Mouse (Mus musculus) forebrain, embryonic 16.5 days (tissue): ENCODE data around the gene Scube2. TPM values are rescaled to one million over a fixed set of nuclear protein-coding genes. Genes with fewer than 3 reads are reported as not detected.
A peak's percentile ranks its signal among the peaks of the same experiment; 100 is the strongest.

ENCODE experiments used
- ATAC-seq: fragments of 200-750 bp; cut with Nextera tagmentation; 2 replicates; pipeline ENCODE4 v1.8.0; 2017; ENCODE audit warnings: mild to moderate bottlenecking, moderate library complexity
- H3K27ac ChIP-seq: fragments of 300-500 bp; sonication (generic); 2 replicates; pipeline ENCODE4 v1.5.1; 2014; ENCODE audit warnings: low read length, control low read depth
- H3K27me3 ChIP-seq: fragments of 300-500 bp; sonication (generic); replicated peaks from 2 replicates; pipeline ENCODE4 v1.6.1; 2014; ENCODE audit warnings: low read length; ENCODE audit not compliant: control insufficient read depth, insufficient read depth
- H3K36me3 ChIP-seq: fragments of 300-500 bp; sonication (generic); 2 replicates; pipeline ENCODE4 v1.6.1; 2014; ENCODE audit not compliant: control insufficient read depth, insufficient read depth
- H3K4me1 ChIP-seq: fragments of 300-500 bp; sonication (generic); replicated peaks from 2 replicates; pipeline ENCODE4 v1.6.1; 2014; ENCODE audit warnings: low read length; ENCODE audit not compliant: control insufficient read depth, insufficient read depth
- H3K4me2 ChIP-seq: fragments of 300-500 bp; sonication (generic); 2 replicates; pipeline ENCODE4 v1.6.1; 2014; ENCODE audit warnings: mild to moderate bottlenecking, low read length, control low read depth
- H3K4me3 ChIP-seq: fragments of 300-500 bp; sonication (generic); replicated peaks from 2 replicates; pipeline ENCODE4 v1.5.1; 2014; ENCODE audit warnings: mild to moderate bottlenecking, low read length, control low read depth
- H3K9ac ChIP-seq: fragments of 300-500 bp; sonication (generic); replicated peaks from 2 replicates; pipeline ENCODE4 v1.6.1; 2014; ENCODE audit warnings: low read depth, low read length, control low read depth
- H3K9me3 ChIP-seq: fragments of 300-500 bp; sonication (generic); 2 replicates; pipeline ENCODE4 v1.6.1; 2016; ENCODE audit warnings: low read length; ENCODE audit not compliant: control insufficient read depth
- WGBS: fragments of 180-500 bp; shearing (Covaris S2); extraction: QIAGEN DNeasy Blood & Tissue Kit; methylation state at CpG from one replicate; pipeline ENCODE4 v1.1.7; 2014; 5-methylcytosine and 5-hydroxymethylcytosine counted together
- polyA plus RNA-seq: library from polyadenylated mRNA; unstranded; fragments of >200 nt; fragmentation: Nextera tagmentation; extraction: Ambion mirVana; gene quantifications from 2 replicates; pipeline ENCODE4 v1.2.1, GENCODE M21; 2015

Scube2 gene
- polyA plus RNA-seq, 1 experiment from 2014 or later = 0.70 TPM

GRCm38 (mm10) chr7:109767575-109768350 is 97.7 kb downstream of the Scube2 start:
- no peaks in the 10 kb centered on the region for H3K36me3 ChIP-seq
- no peak overlapping the region for H3K4me3 ChIP-seq
- H3K4me2 ChIP-seq = no peak overlapping the region
- H3K27ac ChIP-seq = no peak overlapping the region
- no peaks in the 10 kb centered on the region for H3K27me3 ChIP-seq
- WGBS = 86% methylated on average over 7 of the region's 7 CpGs
- H3K9ac ChIP-seq = no peak overlapping the region
- H3K4me1 ChIP-seq = no peaks in the 10 kb centered on the region
- ATAC-seq = no peak
- no peaks in the 10 kb centered on the region for H3K9me3 ChIP-seq

- 0 out of 2 replicates have a peak overlapping the region, but pooled peaks have one; percentile 46 for H3K27ac ChIP-seq
- ATAC-seq = peak; percentile 77
- H3K36me3 ChIP-seq = no peaks in the 10 kb centered on the region
- whole genome bisulfite sequencing = 27% methylated on average over 2 of the region's 2 CpGs
- H3K9me3 ChIP-seq = no peaks in the 10 kb centered on the region
- no peak overlapping the region for H3K4me3 ChIP-seq
- no peaks in the 10 kb centered on the region for H3K4me1 ChIP-seq
- no peak overlapping the region for H3K4me2 ChIP-seq
- H3K9ac ChIP-seq = no peak overlapping the region
- H3K27me3 ChIP-seq = no peaks in the 10 kb centered on the region
These were observed 101.5 kb downstream of the Scube2 start for GRCm38 (mm10) chr7:109764009-109764408.

GRCm38 (mm10) chr7:109756291-109756690 is 109.2 kb downstream of the Scube2 start:
- ATAC-seq = no peak
- H3K36me3 ChIP-seq = no peaks in the 10 kb centered on the region
- WGBS = 91% methylated on average over 3 of the region's 3 CpGs

GRCm38 (mm10) chr7:109754034-109754433 is 111.4 kb downstream of the Scube2 start:
- no peak overlapping the region for H3K4me3 ChIP-seq
- H3K4me2 ChIP-seq = no peak overlapping the region
- no peaks in the 10 kb centered on the region for H3K27me3 ChIP-seq
- peaks cover 16% of the 10 kb centered on the region for H3K4me1 ChIP-seq
- 92% methylated on average over 8 of the region's 8 CpGs for WGBS
- no peak for ATAC-seq
- no peaks in the 10 kb centered on the region for H3K9me3 ChIP-seq
- no peak overlapping the region for H3K9ac ChIP-seq
- no peak overlapping the region for H3K27ac ChIP-seq
- H3K36me3 ChIP-seq = no peaks in the 10 kb centered on the region

More at GRCm38 (mm10) chr7:109756291-109756690, 109.2 kb downstream of the Scube2 start:
- no peak overlapping the region for H3K9ac ChIP-seq
- H3K9me3 ChIP-seq = no peaks in the 10 kb centered on the region
- no peaks in the 10 kb centered on the region for H3K27me3 ChIP-seq
- H3K4me2 ChIP-seq = no peak overlapping the region
- no peak overlapping the region for H3K4me3 ChIP-seq
- H3K4me1 ChIP-seq = peaks cover 14% of the 10 kb centered on the region
- no peak overlapping the region for H3K27ac ChIP-seq

- under 1% methylated on average over 58 of the region's 74 CpGs for WGBS
- no peaks in the 10 kb centered on the region for H3K9me3 ChIP-seq
- H3K27me3 ChIP-seq = no peaks in the 10 kb centered on the region
- ATAC-seq = peak; percentile 91
- H3K9ac ChIP-seq = peak within 1 kb of the TSS; percentile 90
- peak within 1 kb of the TSS; percentile 76 for H3K4me2 ChIP-seq
- peaks cover 16% of the 10 kb centered on the region for H3K4me1 ChIP-seq
- H3K27ac ChIP-seq = peak within 1 kb of the TSS; percentile 70
- H3K36me3 ChIP-seq = no peaks in the 10 kb centered on the region
- H3K4me3 ChIP-seq = peak within 1 kb of the TSS; percentile 86
These were observed 113.2 kb downstream of the Scube2 start, which contains the start of gene Tmem9b for GRCm38 (mm10) chr7:109752008-109752925. TSS of gene Tmem9b (minus strand) at chr7:109752875.

- H3K4me2 ChIP-seq = peak overlapping the region; percentile 76
- no peaks in the 10 kb centered on the region for H3K27me3 ChIP-seq
- no peaks in the 10 kb centered on the region for H3K36me3 ChIP-seq
- peak; percentile 18 for ATAC-seq
- peak overlapping the region; percentile 70 for H3K27ac ChIP-seq
- peak overlapping the region; percentile 86 for H3K4me3 ChIP-seq
- WGBS = 5% methylated on average over 13 of the region's 13 CpGs
- H3K9ac ChIP-seq = peak overlapping the region; percentile 90
- no peaks in the 10 kb centered on the region for H3K9me3 ChIP-seq
- H3K4me1 ChIP-seq = peaks cover 16% of the 10 kb centered on the region
These were observed 114.0 kb downstream of the Scube2 start for GRCm38 (mm10) chr7:109751427-109752007.

Other genes starting within 250 kb of the Scube2 start
- 10.9 and 14.4 TPM in 2 replicates for gene St5, start 162.1 kb downstream of the Scube2 start, polyA plus RNA-seq
- gene Akip1, start 162.0 kb downstream of the Scube2 start, polyA plus RNA-seq = 13.0 and 19.4 TPM in 2 replicates
- gene BC051019, start 141.8 kb downstream of the Scube2 start, polyA plus RNA-seq = 0.16 and 0.48 TPM in 2 replicates
- not detected in 2 replicates for gene Ascl3, start 134.0 kb downstream of the Scube2 start, polyA plus RNA-seq
- 98.7 and 100 TPM in 2 replicates for gene Tmem9b, start 112.8 kb downstream of the Scube2 start, polyA plus RNA-seq
- gene Nrip3, start 83.7 kb downstream of the Scube2 start, polyA plus RNA-seq = 6.1 and 7.9 TPM in 2 replicates
- gene Dennd5a, start 94.8 kb upstream of the Scube2 start, polyA plus RNA-seq = 42.2 and 47.7 TPM in 2 replicates
- gene Tmem41b, start 121.2 kb upstream of the Scube2 start, polyA plus RNA-seq = 68.4 and 70.2 TPM in 2 replicates
- 57.6 and 67.1 TPM in 2 replicates for gene Ipo7, start 152.6 kb upstream of the Scube2 start, polyA plus RNA-seq
- gene Zfp143, start 195.5 kb upstream of the Scube2 start, polyA plus RNA-seq = 23.1 and 24.7 TPM in 2 replicates